Mouse (Mus musculus) heart, postnatal 14 days (tissue): ENCODE results near the gene Rdh7. TPM values are rescaled to one million over a fixed set of nuclear protein-coding genes. Genes with fewer than 3 reads are reported as not detected.
"Not testable (repeated sequence)": the region's sequence is repeated elsewhere in the genome, so short reads cannot be mapped to it uniquely, and the experiment has no call there.

Experiments used
- DNase-seq, 2 experiments: peaks; one replicate each; pipeline ENCODE4 v3.0.0; 2021 to 2022
- intact Hi-C: fragments of 180-260 bp; cut with DNase I; formaldehyde crosslinking; loops from one replicate; pipeline ENCODE4 v1.15.1; 2025
- long read RNA-seq, 2 experiments: library from polyadenylated mRNA; stranded (forward); transcript quantifications; one replicate each; pipeline ENCODE4 v2.0.0; 2021
- total RNA-seq, 2 experiments: library from RNA; stranded (reverse); gene quantifications; 2 replicates each; pipeline ENCODE4 v1.2.3; 2021

Gene Rdh7
- total RNA-seq = not detected
- long read RNA-seq, experiment 1 = 0 reads
- long read RNA-seq, experiment 2 = 0 reads

DNA sequence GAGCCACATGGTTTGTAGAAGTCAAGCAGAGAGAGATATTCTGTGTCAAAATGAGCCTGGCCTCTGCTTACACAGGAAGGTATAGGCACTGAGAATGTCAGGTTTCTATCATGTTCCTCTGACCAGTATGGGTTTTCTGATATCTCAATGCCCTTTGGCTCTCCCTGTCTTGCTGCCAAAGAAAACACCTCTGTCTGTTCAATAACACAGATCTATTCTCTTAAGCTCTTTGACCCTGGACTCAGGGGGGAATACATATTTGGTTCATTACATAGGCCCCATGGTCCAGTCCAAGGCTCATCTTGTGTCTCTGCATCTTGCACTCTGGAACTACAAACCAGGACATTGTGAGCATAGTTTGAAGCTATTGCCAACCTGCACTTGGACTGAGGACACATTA, at the start of gene Rdh7:
TSS of gene Rdh7 (minus strand) at position 213 of the 400 bp plus-strand sequence.
- intact Hi-C loops = no loop called here
- no peak for DNase-seq

DNA sequence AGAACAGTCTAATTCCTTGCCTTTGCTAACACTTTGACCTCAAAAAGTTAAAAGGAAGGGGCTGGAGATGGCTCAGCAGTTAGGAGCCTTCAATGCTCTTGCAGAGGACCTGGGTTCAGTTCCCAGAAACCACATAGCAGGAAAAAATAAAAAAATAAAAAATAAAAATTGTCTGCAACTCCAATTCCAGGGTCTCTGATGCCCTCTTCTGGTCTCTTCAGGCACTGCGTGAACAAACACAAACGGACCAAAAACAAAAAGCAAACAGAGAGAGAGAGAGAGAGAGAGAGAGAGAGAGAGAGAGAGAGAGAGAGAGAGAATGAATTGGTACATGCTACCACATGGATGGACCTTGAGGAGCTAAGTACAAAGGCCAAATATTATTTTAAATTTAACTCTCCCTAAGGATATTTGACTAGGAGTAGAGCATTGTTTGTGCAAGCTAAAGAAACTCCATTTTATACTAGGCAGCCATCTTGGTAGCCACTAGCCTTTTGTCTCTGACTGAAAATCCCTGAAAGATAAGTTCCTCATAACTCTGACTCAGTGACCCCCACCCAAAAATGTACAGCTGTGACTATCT, 48.9 kb upstream of the Rdh7 start:
- peak; percentile 67 to 81 for DNase-seq
- intact Hi-C loops = loop anchor here (1.0 to 10.0 kb wide), 4 partner anchors 199 to 363 kb away; partner anchors contain the start of gene Stat6

DNA sequence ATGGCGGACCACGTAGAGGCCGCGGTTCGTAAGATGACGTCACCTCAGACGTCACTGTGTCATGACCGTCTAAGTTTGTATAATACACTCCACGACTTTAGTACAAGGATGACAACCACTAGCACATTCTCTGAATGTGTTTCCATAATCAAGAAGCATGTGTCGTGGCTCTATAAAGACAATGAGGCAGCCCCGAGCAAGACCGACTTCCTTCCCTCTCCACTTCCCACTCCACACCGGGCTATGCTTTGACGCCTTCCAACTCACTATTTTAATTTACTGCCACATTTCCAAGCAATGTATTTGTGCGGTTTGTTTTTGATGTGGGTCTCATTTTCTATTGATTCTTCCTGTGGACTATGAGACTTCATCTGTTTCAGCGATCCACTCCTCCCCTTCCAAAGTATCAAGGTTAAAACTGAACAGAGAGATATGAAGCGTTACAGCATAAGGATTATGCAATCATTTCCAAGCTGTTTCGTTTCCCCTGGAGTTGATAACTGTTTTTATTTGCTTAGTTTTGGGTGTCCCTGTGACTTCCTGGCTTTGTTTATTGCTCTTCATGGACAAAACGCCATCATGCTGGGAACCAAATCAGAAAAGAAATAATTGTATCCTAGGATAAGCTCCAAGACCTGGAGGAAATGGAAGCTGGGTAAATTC, 48.3 kb upstream of the Rdh7 start:
- no peak for DNase-seq
- intact Hi-C loops = loop anchor here (1.0 to 10.0 kb wide), 4 partner anchors 199 to 362 kb away; partner anchors contain the start of gene Stat6

DNA sequence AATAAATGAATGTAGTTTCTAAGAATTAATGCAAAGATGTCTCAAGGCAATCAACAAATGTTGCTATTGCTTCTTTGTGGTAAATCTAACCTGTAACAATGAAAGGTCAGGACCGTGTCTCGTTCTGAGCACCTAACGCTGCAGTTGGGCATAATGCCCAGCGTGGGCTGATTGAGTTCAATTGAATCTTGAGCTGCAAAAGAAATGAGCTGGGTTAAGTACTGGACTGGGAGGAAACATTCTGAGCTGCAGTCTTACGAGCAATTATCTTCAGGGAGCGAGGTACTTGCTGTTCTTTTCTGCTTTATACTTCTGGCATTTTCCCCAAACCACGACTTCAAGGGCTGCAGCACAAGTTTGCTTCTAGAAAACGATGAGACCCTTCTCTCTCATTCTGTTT, 47.7 kb upstream of the Rdh7 start:
- no peak for DNase-seq
- intact Hi-C loops = loop anchor here (2.0 to 10.0 kb wide), 3 partner anchors 241 to 361 kb away; partner anchors contain the start of gene Stat6

DNA sequence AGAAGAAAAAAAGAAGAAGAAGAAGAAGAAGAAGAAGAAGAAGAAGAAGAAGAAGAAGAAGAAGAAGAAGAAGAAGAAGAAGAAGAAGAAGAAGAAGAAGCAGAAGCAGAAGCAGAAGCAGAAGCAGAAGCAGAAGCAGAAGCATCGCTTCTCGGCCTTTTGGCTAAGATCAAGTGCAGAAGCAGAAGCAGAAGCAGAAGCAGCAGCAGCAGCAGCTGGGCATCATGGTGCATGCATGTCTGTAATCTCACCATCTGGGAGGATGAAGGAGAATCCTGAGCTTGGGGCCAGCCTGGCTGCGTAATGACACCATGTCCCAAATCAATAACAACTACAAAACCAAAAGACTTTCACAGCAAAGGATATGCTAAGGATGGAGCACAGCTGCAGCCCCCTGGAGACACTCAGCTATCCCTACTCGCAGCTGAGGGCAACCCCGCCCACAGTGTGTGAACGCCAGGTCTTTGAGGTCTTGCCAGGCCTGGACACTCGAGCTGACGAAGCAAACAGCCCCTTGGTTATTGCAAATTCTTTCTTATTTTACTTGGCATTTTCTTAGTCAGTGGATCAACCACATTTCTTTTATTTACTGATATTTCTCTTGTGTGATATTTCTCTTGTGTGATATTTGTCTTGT, 43.8 kb upstream of the Rdh7 start:
- peak; percentile 25 to 26 for DNase-seq
- intact Hi-C loops = loop anchor here (10.0 kb wide), 1 partner anchor 358 kb away; no protein-coding TSS in a partner anchor

DNA sequence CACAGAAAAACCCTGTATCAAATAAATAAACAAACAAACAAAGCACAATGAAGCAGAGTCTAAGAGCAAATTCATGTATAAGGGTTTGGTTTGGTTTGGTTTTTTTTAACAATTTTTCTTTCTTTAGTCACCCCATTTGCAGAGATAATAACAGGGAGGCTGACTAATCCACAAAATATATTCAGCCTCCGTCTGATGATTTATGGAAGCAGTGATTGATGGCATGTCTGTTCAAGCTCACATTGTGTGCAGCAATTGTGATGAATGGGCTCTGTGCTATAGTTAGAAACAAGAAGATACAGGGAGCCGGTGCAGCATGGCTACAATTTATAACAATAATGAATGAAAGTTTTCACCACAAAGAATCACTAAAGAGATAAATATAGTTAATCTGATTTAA, 39.1 kb upstream of the Rdh7 start:
- DNase-seq = no peak
- intact Hi-C loops = no loop called here

DNA sequence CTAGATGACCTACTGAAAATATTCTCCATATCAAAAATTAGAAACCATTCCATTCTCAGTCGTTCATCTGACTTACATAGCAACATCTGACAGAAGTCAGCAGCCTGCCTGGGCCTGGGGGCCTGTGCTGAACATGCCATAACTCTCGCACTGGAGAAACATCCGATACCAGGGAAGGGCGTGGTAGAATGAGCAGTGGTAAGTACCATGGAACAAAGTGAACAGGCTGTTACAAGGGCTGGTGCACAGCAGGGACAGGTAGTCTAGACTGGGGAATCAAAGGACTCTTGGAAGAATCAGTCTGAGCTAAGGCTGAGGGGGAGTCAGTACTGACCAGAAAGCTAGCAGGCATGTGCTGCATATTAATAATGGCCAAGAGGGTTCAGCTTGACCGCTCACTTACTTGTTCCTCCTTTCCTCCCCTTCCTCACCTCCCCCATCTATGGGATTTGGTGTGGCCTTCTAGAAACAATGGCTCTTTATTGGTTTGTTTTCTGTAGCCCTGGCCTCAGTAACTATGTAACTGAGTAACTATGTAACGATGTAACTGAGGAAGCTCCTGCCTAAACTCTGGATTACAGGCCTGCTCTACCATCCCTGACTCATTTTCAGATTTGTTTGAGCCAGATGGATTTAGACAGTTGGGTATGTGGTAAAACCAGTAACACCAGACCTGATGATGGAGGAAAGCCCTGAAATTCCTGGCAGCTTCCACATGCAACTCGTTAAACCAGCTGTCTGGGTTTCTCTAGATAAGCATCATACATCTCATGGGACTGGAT, 36.2 kb upstream of the Rdh7 start:
- no peak for DNase-seq
- intact Hi-C loops = no loop called here

DNA sequence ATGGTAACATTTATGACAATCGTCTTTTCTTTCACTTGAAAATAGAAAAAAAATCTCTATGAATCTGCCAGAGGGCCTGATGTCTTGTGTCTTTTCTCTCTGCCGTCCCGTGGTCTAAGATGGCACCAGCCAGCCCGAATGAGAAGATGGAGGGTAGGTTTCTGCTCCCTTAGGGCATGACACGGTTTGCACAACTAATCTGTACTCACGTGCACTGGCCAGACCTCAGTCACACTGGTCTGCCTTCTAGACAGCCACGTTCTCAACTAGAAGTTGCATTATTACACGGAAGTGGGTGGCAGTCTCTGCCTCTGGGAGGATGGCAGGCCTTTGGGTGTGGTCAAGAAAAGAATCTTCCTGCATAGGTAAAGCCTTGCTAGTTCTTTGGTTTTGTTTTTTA, 34.4 kb upstream of the Rdh7 start:
- no peak for DNase-seq
- intact Hi-C loops = no loop called here

DNA sequence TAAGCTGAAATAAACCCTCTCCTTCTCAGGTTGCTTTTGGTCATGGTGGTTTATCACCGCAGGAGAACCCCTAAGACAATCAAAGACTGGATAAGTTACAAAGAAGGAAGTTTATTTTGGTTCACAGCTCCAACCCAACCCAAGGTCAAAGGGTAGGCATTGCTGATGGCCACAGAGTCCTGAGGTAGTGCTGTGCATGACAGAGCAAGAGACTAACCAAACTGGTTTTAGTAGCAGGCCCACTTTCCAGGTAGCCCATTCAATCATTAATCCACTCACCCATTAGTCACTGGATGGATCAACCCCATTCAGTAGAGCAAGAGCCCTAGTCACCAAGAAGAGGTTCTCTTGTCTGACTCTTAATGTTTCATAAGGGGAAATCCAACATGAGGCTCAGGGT, 33.6 kb upstream of the Rdh7 start:
- intact Hi-C loops = no loop called here
- DNase-seq = no peak

DNA sequence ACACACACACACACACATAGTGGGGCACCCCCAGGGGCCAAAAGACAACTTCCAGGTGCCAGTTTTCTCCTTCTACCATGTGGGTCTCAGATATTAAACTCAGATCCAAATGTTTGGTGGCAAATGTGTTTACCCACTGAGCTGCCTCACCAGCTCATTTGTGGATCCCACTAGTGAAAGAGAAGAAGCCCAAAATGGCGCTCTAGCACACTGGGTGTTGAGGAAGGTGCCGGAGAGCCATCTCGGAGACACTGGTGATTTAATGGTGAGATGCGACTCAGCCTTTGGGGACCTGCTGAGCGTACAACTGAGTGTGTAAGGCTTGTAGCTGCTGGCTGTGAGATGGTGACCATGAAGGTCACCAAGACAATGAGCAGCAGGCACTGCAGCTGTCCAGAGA, 29.0 kb upstream of the Rdh7 start:
- DNase-seq = no peak
- intact Hi-C loops = no loop called here

DNA sequence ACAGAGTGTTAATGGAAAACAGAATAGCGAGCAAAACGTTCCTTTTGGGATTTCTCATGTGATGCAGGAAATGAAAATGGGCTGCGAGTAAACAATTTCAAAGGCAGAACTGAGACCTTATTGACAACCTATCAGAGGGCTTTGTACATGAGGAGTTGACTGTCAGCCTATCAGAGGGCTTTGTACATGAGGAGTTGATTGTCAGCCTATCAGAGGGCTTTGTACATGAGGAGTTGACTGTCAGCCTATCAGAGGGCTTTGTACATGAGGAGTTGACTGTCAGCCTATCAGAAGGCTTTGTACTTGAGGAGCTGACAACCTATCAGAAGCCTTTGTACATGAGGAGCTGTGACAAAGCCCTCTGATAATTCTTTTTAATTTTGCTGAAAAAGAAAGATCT, 28.6 kb upstream of the Rdh7 start:
- intact Hi-C loops, DNase-seq: not testable (repeated sequence)

DNA sequence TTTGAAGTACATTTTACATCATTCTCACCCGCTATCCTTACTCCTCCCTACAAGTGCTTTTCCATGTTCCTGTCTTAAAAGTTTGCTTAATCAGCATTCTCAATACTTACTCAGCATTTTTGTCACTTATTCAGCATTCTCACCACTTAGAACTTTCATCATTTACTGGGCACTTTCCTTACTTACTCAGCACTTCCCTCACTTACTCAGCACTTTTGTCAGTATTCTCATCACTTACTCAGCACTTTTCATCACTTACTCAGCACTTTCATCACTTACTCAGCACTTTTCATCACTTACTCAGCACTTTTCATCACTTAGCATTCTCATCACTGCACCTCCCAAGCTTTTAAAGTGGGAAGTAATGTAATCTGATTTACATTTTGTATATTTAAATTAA, 27.0 kb upstream of the Rdh7 start:
- DNase-seq = no peak
- intact Hi-C loops = no loop called here

DNA sequence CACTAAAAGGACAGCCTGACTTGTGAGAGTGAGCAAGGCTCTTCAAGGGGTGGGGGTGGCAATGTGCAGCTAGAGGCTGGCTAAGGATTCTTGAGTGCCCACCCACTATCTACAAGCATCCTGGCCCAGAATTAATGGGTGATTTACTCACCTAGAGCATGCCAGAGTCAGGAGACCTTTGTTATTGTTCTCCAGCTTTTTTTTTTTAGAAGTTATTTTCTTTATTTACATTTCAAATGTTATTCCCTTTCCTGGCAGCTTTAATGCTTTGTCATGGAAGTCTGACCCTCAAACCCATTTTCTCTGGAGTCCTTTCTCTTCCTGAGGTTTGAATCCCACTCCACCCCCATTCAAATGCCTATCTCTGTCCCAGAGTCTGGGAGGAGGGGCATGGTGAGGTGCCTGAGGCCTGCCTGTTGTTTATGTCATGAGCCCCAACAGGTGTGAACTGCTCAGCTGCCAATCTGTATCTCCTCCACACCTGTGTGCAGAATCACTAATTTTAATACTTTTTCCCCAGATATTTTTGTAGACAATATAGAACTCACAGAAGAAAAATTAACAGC, 18.9 kb upstream of the Rdh7 start:
- DNase-seq = no peak
- intact Hi-C loops = no loop called here

DNA sequence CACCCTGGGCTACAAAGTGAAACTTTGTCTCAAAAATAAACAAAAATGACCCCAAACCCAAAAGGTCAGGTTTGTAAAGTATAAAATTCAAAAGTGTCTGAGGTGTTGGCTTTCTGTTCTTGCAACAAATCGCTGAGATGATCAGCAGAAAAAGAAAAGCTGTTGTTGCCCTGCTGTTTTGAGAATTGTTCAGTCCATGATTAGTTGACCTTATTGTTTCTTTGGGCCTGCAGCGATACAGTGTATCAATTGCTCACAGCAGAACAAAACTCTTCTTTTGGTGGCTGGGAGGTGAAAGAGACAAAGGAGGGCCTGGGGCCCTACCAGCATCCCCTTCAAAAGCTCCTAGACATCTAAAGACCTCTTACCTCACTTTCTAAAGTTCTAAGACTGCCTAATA, 17.5 kb upstream of the Rdh7 start:
- no peak for DNase-seq
- intact Hi-C loops = no loop called here

DNA sequence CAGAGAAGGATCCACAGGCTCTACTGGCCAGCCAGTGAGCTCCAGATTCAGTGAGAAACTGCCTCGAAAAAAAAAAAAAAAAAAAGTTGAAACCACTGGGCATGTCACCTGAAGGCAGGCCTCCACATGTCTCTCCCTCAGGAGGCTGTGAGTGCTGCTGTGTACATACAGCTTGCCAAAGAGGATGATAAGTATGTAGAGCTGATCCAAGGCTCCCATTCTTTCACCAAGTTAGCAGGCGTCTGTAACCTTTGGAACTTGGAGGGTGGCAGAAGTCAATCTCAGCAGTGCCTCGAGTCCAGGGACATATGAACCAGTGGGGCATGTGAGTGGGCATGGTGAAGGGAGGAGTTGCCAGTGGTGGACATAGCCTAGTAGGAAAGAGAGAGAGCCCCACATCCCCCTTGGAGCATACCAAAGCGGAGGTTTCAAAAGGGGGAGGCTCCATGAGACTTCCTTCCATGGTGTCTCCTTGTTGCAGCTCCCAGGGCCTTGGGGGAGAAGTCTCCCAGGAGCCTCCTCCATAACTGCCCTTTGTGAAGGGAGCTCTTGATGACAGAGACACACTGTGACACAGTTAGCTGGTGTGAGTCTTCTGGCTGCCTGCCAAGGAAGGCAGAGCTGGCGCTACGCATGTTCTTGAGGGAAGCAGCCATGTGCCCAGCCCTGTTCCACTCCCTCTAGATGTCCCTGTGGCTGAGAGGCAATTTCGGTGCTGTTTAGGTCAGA, 16.3 kb upstream of the Rdh7 start:
- DNase-seq = peak; percentile 4 to 7
- intact Hi-C loops = no loop called here

DNA sequence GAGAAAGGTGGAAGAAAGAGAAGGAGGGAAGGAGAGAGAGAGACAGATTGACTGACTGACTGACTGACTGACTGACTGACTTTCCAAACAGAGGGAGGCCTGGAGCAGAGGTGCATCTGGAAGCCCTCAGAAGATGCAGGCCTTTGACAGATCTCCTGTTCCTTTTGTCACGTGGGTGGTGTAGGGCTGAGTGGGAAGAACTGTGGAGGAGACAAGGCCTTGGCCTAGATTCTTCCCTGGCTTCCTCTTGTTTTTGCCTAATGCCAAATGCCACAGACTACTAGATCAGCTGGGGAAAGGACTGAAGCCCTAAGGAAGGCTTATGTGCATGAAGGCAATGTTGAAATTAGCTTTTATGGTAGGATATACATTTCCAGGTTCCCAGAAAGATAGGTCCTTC, 14.5 kb upstream of the Rdh7 start:
- DNase-seq = no peak
- intact Hi-C loops = no loop called here

DNA sequence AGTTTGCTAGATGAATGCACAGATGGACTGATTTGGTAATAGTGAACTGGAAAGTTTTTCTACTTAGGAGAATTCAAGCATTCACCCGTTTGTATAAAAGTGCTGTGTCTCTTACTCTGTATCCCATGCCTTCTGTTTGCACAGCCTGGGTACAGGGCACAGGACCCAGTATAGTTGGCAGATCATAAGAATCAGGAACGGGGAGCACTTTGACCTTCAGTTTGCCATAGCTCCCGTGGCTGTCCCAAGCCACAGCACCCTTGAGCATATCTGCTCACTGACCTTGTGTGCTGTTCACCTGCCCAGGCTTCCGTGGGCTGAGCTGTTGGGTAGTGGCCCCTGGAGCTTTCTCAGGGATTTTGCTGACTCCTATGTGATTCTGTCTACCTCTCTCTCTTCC, 13.1 kb upstream of the Rdh7 start:
- no peak for DNase-seq
- intact Hi-C loops = no loop called here

DNA sequence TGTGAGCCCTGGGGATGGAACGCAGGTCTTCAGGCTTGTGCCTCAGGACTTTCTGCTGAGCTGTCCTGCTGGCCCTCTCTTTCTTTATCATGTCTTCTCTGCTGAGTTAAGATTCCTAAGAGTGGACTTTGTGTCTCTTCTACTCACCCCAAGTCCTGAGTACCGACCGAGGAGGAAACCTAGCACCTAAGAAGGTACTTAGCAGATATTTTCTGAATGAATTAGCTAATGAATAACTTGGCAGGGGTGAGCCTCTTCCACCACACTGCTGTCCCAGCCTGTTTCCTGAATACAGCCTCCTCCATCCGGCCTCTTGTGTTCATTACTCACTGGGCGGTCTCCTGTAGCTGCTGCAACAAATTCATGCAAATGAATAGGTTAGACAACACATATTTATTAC, 11.2 kb upstream of the Rdh7 start:
- intact Hi-C loops = no loop called here
- no peak for DNase-seq

DNA sequence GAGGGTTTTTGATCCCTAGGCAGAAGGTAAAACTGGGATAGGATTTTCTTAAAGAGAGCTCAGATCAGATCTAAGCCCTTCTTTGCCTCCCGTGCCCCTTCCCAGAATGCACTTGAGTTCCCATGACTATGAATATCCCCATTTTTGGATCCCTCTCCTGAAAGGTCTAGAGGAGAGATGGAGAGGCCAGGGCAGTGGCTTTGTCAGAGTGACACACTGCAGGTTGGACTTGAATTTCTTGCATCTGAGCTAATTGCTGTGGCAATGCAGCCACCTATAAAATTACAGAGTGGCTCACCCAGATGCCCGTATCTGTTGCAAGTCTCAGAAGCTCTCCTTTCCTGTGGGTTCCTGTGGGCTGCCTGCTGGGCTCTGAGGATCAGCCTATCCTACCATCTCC, 9.6 kb upstream of the Rdh7 start, which contains the start of gene Sdr9c7:
TSS of gene Sdr9c7 (plus strand) at position 301 of the 400 bp plus-strand sequence.
- DNase-seq = no peak
- intact Hi-C loops = no loop called here

DNA sequence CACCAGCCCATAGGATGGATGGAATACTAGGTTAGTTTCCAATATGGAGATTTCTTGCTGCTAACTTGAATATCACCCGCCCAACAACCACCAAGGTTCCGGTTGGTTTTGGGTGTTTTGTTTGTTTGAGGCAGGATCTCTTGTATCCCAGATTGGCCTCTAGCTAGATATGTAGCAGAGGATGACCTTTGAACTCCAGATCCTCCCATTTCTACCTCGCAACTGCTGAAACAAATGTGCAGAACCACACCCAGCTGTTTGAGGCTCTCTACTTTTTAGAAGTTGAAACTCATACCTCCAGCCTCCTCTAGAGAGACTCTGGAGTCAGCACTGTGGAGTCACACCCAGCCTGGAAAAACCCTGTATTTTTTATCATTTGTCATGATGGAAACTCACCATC, 8.9 kb upstream of the Rdh7 start:
- intact Hi-C loops = no loop called here
- no peak for DNase-seq
